Mouse (Mus musculus) heart, embryonic 15.5 days (tissue): ENCODE data around the gene Catsperz. TPM values are rescaled to one million over a fixed set of nuclear protein-coding genes. Genes with fewer than 3 reads are reported as not detected.
A peak's percentile ranks its signal among the peaks of the same experiment; 100 is the strongest.

Source experiments
- ATAC-seq: fragments of 200-750 bp; cut with Nextera tagmentation; replicated peaks from 2 replicates; pipeline ENCODE4 v1.8.0; 2017; ENCODE audit warnings: low read depth, moderate TSS enrichment; ENCODE audit not compliant: insufficient number of reproducible peaks, insufficient read depth, low FRiP score
- H3K27ac ChIP-seq: fragments of 300-500 bp; sonication (generic); 2 replicates; pipeline ENCODE4 v1.5.1; 2015; ENCODE audit warnings: mild to moderate bottlenecking, inconsistent platforms
- H3K27me3 ChIP-seq: fragments of 300-500 bp; sonication (generic); 2 replicates; pipeline ENCODE4 v1.6.1; 2015; ENCODE audit warnings: inconsistent platforms
- H3K36me3 ChIP-seq: fragments of 300-500 bp; sonication (generic); 2 replicates; pipeline ENCODE4 v1.6.1; 2015; ENCODE audit warnings: mild to moderate bottlenecking, inconsistent platforms
- H3K4me1 ChIP-seq: fragments of 300-500 bp; sonication (generic); replicated peaks from 2 replicates; pipeline ENCODE4 v1.6.1; 2015; ENCODE audit warnings: inconsistent platforms
- H3K4me2 ChIP-seq: fragments of 300-500 bp; sonication (generic); 2 replicates; pipeline ENCODE4 v1.6.1; 2015; ENCODE audit warnings: inconsistent platforms, mild to moderate bottlenecking, moderate library complexity
- H3K4me3 ChIP-seq: fragments of 300-500 bp; sonication (generic); 2 replicates; pipeline ENCODE4 v1.5.1; 2015; ENCODE audit warnings: mild to moderate bottlenecking, inconsistent platforms
- H3K9ac ChIP-seq: fragments of 300-500 bp; sonication (generic); 2 replicates; pipeline ENCODE4 v1.6.1; 2015; ENCODE audit warnings: mild to moderate bottlenecking, inconsistent platforms
- H3K9me3 ChIP-seq: fragments of 300-500 bp; sonication (generic); replicated peaks from 2 replicates; pipeline ENCODE4 v1.6.1; 2016; ENCODE audit warnings: inconsistent platforms
- WGBS: fragments of 180-500 bp; shearing (Covaris S2); methylation state at CpG from one replicate; pipeline ENCODE4 v1.1.7; 2015; ENCODE audit warnings: mixed read lengths; 5-methylcytosine and 5-hydroxymethylcytosine counted together
- polyA plus RNA-seq: library from polyadenylated mRNA; unstranded; fragments of >200 nt; fragmentation: Nextera tagmentation; extraction: Ambion mirVana; gene quantifications from 2 replicates; pipeline ENCODE4 v1.2.1, GENCODE M21; 2015

Catsperz gene
- polyA plus RNA-seq = 1.9 and 3.4 TPM in 2 replicates

DNA sequence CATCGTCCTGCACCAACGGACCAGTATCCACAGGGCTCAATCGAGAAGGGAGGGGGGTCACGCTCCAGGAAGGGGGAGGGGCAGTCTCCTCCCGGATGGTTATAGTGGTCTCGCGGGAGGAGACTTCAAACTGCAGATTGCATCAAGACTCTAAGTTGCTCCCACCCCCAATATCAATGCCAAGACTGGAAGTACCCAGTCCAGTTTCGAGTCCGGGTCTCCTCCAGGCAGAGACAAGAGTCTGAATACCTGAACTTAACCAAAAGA lies at the start of gene Catsperz:
Gene Catsperz, minus strand, starts transcription at position 74 of the 267 bp plus-strand sequence.
- Histone ChIP-seq H3K9me3 (no peaks in the 10 kb centered on the region), H3K4me3 (peak within 1 kb of the TSS; percentile 19), H3K27ac (no peak within 1 kb of the TSS), H3K27me3 (peaks cover 61% of the 10 kb centered on the region), H3K9ac (peak within 1 kb of the TSS; percentile 8), H3K36me3 (no peaks in the 10 kb centered on the region), H3K4me2 (peak within 1 kb of the TSS; percentile 48), H3K4me1 (peaks cover 47% of the 10 kb centered on the region)
- WGBS = 6% methylated on average over 9 of the region's 9 CpGs
- no peak for ATAC-seq

DNA sequence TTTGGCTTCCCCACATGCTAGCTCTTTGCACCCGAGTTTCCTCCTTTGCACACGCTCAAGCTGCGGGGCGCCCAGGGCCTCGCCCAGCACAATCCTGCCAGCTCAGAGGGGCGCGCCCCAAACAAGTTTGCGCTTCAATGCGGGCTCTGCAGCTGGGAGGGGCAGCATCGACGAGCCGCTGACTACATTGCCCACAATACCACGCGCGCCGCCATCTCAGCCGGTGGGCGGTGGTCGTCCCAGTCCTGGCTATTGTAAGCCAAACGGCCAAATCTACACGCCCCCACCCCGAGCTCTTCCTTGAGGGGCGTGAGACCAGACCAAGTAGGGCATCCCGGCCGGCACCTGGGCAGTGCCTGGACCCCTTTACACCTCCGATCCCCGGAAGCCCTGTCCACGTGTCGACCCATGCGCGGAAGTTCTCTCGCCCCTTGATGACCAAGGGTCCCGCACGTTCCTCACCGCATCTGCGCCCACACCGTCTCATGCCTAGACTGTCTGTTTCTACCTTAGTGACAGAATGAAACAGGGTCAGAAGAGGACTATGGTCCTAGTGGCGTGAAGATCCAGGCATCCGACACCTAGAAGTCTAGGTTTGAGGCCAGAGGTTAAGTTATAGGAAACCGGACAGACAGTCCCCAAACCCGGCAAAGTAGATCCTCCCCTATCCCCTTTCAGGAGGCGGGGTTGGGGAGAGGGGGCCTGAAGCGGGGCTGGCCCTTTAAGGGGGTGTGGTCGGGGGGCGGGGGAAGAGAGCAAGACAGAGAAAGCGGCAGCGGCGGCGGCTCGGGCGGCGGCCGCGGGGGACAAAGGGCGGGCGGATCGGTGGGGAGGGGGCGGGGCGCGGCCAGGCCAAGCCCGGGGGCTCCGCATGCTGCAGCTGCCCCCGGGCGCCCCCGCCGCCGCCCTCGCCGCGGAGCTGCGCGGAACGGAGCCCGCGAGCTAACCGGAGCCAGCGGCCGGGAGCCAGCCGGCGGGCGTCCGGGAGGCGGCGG lies 49.3 kb upstream of the Catsperz start, which contains the start of gene Ppp1r14b:
Gene Ppp1r14b, plus strand, starts transcription at position 758 of the 995 bp plus-strand sequence.
- peak within 1 kb of the TSS; percentile 90 for H3K4me2 ChIP-seq
- H3K36me3 ChIP-seq = peaks cover 21% of the 10 kb centered on the region
- H3K27me3 ChIP-seq = no peaks in the 10 kb centered on the region
- WGBS = under 1% methylated on average over 84 of the region's 84 CpGs
- peak within 1 kb of the TSS; percentile 93 for H3K27ac ChIP-seq
- H3K9me3 ChIP-seq = no peaks in the 10 kb centered on the region
- peak within 1 kb of the TSS; percentile 82 for H3K9ac ChIP-seq
- peaks cover 64% of the 10 kb centered on the region for H3K4me1 ChIP-seq
- ATAC-seq = peak; percentile 57
- H3K4me3 ChIP-seq = peak within 1 kb of the TSS; percentile 77

DNA sequence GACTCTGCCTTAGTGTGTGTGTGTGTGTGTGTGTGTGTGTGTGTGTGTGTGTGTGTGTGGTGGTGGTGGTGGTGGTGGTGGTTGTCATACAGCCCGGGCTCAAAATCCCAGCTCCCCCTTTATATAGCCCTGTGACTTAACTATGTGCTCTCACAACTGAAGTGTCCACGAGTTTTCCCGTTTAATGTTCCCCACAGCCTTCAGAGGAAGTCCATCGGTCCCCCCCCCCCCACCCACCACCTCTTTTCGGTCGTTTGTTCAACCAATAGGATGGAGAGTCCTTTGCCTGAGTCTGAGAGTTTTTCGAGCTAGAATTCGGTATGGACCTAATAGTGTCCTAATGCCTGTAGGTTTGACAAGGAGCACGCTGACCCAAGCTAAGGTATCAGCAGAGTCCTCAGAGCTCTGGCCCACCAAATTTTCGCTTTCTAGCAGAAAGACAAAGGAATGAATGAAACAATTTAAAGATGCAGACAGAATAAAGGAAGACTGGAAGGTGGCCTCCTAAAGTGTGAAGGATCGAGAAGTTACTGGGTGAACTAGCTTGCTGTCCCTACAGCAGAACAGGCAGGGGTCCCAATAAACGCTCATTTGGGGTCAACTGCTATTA lies 48.5 kb upstream of the Catsperz start:
- H3K27ac ChIP-seq = peak overlapping the region; percentile 93
- H3K4me3 ChIP-seq = peak overlapping the region; percentile 77
- peak overlapping the region; percentile 90 for H3K4me2 ChIP-seq
- H3K36me3 ChIP-seq = peaks cover 20% of the 10 kb centered on the region
- H3K9me3 ChIP-seq = no peaks in the 10 kb centered on the region
- H3K9ac ChIP-seq = peak overlapping the region; percentile 82
- no peaks in the 10 kb centered on the region for H3K27me3 ChIP-seq
- no peak for ATAC-seq
- WGBS = 33% methylated on average over 12 of the region's 12 CpGs
- peaks cover 61% of the 10 kb centered on the region for H3K4me1 ChIP-seq

DNA sequence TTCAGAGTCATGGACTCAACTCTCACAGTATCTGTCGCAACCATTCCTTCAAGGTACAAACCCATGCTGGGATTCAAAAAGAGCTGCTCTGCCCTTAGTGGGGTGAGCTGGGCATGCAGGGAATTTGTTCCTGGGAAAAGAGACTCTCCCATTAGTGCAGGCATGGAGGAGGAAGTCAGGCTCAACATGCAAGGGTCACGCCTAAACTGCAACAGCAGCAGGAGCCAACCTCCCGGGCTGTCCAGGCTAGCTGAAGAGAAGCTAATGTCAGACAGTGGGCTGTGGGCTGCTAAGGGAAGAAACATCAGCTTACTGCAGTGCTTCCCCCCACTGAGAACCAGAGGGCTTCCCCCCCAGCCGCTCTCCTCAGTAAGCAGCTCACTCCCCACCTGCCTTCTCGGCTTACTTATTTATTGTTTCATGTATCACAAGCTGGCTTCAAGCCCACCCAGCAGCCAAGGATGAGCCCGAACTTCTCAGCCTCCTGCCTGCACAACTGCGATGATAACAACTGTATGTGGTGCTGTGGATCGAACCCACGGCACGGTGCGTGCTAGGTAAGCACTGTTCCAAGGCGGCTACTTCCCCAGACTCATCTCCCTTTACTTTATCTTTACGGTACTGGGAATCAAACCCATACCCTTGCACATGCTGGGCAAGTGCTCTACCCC lies 47.2 kb upstream of the Catsperz start:
- Histone ChIP-seq H3K4me1 (peaks cover 55% of the 10 kb centered on the region), H3K9ac (no peak overlapping the region), H3K27me3 (no peaks in the 10 kb centered on the region), H3K27ac (no peak overlapping the region), H3K4me3 (no peak overlapping the region), H3K36me3 (peaks cover 8% of the 10 kb centered on the region), H3K9me3 (no peaks in the 10 kb centered on the region), H3K4me2 (no peak overlapping the region)
- 75% methylated on average over 13 of the region's 13 CpGs for WGBS
- no peak for ATAC-seq

DNA sequence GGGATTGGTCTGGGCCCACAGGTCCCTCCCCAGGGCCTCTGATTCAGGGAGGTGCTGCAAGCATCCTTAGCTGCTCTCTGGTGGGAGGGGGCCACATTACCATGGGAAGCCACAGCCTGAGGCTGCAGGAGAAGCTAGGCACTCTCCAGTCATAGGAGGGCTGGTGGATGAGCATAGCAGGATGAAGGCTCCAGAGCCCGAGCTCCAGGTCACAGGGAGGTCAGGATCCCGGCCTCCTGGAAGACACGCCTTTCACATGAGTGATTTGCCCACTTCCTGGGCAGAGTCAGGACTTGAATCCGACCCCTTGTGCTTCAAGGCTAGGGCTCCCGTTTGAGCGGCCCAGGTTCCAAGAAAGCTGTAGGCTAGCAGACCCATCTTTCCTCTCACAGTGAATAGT lies 46.5 kb upstream of the Catsperz start:
- Histone ChIP-seq H3K36me3 (peaks cover 3% of the 10 kb centered on the region; the same call in 1 of the 2 replicates), H3K27me3 (no peaks in the 10 kb centered on the region), H3K4me1 (peaks cover 49% of the 10 kb centered on the region), H3K4me3 (no peak overlapping the region), H3K4me2 (no peak overlapping the region), H3K9ac (no peak overlapping the region), H3K9me3 (no peaks in the 10 kb centered on the region), H3K27ac (peak overlapping the region; percentile 28; the same call in 1 of the 2 replicates)
- 37% methylated on average over 6 of the region's 6 CpGs for WGBS
- ATAC-seq = no peak

DNA sequence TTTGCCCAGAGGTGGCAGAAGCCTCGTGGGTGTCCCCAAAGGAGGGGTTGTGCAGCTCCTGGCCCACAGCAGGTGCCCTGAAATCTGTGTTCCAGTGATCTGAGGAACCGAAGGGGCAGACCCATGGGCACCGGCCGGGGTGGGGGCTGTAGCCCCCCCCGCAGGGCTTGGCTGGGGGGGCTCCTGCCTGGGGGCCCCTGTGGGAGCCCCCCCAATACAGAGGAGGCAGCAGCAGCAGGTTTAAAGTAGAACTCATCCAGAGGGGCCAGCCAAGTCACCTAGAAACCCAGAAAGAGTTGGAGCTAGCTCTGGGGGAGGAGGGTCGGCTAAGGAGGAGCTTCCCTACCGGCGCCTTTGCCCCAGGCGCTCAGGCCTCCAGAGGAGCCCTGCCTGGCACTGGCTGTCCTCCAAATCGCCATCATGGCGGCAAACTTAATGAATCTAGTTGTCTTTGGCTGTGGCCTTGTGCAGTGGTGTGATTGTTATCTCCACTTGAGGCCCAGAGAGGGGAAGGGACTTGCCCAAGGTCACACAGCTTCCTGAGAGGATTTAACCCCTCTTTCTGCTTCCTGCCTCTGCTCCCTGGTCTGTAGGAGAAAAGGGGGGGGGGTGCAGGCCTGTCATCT lies 45.4 kb upstream of the Catsperz start:
- H3K9me3 ChIP-seq = no peaks in the 10 kb centered on the region
- 23% methylated on average over 11 of the region's 11 CpGs for WGBS
- peak overlapping the region; percentile 28 for H3K27ac ChIP-seq
- no peak for ATAC-seq
- H3K4me3 ChIP-seq = peak overlapping the region; percentile 62
- no peaks in the 10 kb centered on the region; the same call in 1 of the 2 replicates for H3K36me3 ChIP-seq
- peaks cover 38% of the 10 kb centered on the region for H3K4me1 ChIP-seq
- peak overlapping the region; percentile 79 for H3K4me2 ChIP-seq
- no peaks in the 10 kb centered on the region for H3K27me3 ChIP-seq
- peak overlapping the region; percentile 75 for H3K9ac ChIP-seq

DNA sequence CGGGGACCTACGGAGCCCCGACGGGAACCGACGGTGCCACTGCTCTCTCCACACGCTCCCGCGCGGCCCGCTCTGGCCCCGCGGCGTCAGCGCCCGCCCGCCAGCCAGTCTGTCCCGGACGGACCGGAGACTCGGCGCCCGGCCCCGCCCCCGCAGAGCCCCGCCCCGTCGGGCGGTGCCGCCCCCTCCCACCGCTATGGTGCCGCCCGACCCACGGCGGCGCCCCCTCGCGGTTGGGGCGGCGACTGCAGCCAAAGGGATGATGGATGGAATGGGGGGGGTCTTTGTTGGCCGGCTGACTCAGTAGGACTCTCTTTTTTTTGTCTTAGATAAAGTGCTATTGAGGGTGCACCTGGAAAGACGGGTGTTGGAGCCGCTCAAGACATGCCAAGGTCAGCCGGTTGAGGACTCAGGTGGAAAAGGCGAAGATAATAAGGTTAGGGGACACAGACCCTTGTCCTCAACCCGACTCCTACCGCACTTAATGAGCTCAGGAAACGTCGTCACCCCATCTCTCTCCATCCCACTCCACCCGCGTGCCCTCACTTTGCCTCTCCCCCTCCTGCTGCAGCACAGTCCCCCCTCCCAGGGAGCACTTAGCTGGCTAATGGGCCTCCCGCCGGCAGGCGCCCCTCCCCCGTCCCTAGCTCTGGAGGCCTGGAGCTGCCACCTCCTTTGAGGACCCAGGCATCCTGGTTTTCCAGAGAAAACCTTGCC lies 44.6 kb upstream of the Catsperz start:
- Histone ChIP-seq H3K9me3 (no peaks in the 10 kb centered on the region), H3K27me3 (no peaks in the 10 kb centered on the region), H3K9ac (peak overlapping the region; percentile 75), H3K27ac (peak overlapping the region; percentile 52; the same call in 1 of the 2 replicates), H3K36me3 (peaks cover 3% of the 10 kb centered on the region; the same call in 1 of the 2 replicates), H3K4me3 (peak overlapping the region; percentile 62), H3K4me1 (peaks cover 38% of the 10 kb centered on the region), H3K4me2 (peak overlapping the region; percentile 79)
- 2% methylated on average over 54 of the region's 55 CpGs for WGBS
- peak; percentile 76 for ATAC-seq

DNA sequence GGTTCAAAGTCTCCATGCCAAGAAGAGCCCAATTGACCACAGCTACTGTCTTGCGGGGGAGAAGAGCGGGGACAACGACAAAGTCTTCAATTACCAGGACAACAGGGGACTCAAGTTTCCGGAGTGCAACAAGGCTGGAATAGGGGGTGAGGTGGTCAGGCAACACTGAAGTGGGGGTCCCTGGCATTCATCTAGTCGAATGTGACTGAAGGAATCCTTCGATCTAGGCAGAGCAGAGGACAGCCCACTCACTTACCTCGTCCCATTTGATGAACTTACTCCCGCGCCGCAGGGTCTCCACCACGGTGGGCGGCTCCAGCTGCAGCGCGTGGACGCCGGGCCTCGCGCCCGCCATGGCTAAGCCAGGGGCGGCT lies 44.1 kb upstream of the Catsperz start:
- H3K4me1 ChIP-seq = peaks cover 38% of the 10 kb centered on the region
- WGBS = under 1% methylated on average over 20 of the region's 20 CpGs
- ATAC-seq = no peak
- peak overlapping the region; percentile 52; the same call in 1 of the 2 replicates for H3K27ac ChIP-seq
- peak overlapping the region; percentile 75 for H3K9ac ChIP-seq
- peak overlapping the region; percentile 62 for H3K4me3 ChIP-seq
- peaks cover 8% of the 10 kb centered on the region; the same call in 1 of the 2 replicates for H3K36me3 ChIP-seq
- peak overlapping the region; percentile 79 for H3K4me2 ChIP-seq
- no peaks in the 10 kb centered on the region for H3K9me3 ChIP-seq
- H3K27me3 ChIP-seq = no peaks in the 10 kb centered on the region

DNA sequence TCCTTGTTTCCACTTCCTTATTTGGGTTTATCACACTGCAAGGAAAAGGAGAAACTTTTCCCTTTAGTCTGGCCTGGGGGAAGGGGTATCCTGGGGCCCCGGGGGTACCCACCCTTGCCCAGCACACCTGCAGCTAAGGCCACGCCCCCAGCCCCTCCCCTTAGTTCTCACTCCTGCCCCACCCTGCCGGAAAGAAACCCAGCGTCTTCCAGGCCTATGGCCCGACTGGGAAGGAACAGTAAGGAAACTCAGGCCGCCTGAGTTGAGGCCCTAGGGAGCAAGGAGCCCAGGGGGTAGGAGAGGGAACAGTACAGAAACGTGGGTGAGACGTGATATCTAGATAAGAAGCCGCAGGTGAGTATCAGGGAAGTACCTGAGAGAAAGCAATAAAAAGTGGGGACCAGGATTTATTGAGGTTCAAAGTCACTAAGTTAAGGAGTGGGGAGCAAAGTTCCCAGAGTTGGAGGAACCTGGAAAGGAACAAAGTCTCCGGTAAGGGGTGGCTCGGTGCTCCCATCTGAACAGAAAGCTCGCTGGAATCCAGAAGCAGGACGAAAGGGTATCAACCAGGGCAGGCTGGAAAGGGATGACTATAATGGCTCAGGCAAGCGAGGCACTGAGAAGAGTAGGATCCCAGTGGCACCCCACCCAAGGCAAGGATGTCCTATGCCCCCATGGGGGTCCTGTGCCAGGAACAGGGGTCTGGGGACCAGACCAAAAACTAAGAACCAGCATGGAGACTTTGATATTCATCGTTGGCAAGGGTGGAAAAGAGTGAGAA lies 43.5 kb upstream of the Catsperz start:
- 16% methylated on average over 15 of the region's 15 CpGs for WGBS
- Histone ChIP-seq H3K4me2 (peak overlapping the region; percentile 79), H3K9me3 (no peaks in the 10 kb centered on the region), H3K27ac (no peak overlapping the region), H3K9ac (peak overlapping the region; percentile 75), H3K4me1 (peaks cover 33% of the 10 kb centered on the region), H3K36me3 (peaks cover 10% of the 10 kb centered on the region; the same call in 1 of the 2 replicates), H3K27me3 (no peaks in the 10 kb centered on the region), H3K4me3 (peak overlapping the region; percentile 62)
- no peak for ATAC-seq

DNA sequence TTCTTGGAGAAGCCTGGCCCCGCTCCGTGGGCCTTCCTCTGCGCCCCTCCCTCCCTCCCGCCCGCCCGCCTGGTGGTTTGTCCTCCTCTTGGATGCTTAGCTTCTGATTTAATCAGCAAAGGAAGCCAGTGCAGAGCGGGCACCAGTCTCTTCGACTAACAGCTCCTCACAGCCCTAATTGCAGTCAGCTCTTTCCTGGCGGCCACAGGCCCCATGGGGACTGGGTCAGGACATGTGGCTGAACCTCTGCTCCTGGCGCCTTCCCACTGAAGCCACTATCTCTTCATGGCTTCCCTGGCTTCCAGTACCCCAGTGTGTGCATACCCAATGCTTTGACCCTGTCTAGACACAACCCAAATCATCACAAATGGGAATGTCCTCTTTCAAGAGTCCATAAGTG lies 31.3 kb upstream of the Catsperz start:
- peaks cover 50% of the 10 kb centered on the region; the same call in 1 of the 2 replicates for H3K36me3 ChIP-seq
- H3K27ac ChIP-seq = no peak overlapping the region
- 82% methylated on average over 10 of the region's 10 CpGs for WGBS
- no peaks in the 10 kb centered on the region for H3K27me3 ChIP-seq
- H3K4me3 ChIP-seq = no peak overlapping the region
- peaks cover 43% of the 10 kb centered on the region for H3K4me1 ChIP-seq
- ATAC-seq = no peak
- 0 out of 2 replicates have a peak overlapping the region, but pooled peaks have one; percentile 14 for H3K9ac ChIP-seq
- no peak overlapping the region for H3K4me2 ChIP-seq
- no peaks in the 10 kb centered on the region for H3K9me3 ChIP-seq
